Mouse (Mus musculus) limb, embryonic 14.5 days (tissue): ENCODE measurements around the gene Rgs12. TPM values are rescaled to one million over a fixed set of nuclear protein-coding genes. Genes with fewer than 3 reads are reported as not detected.

ENCODE experiments used
- ATAC-seq: fragments of 200-750 bp; cut with Nextera tagmentation; 2 replicates; pipeline ENCODE4 v1.8.0; 2017; ENCODE audit warnings: low read depth, moderate number of reproducible peaks, moderate TSS enrichment; ENCODE audit not compliant: low FRiP score
- DNase-seq: peaks from one replicate; pipeline ENCODE4 v3.0.0-alpha.2; 2015; ENCODE audit warnings: low spot score
- H3K27ac ChIP-seq: fragments of 300-500 bp; sonication (generic); replicated peaks from 2 replicates; pipeline ENCODE4 v1.5.1; 2014; ENCODE audit warnings: low read depth, mild to moderate bottlenecking, low read length, moderate library complexity, mixed read lengths
- H3K27me3 ChIP-seq: fragments of 300-500 bp; sonication (generic); 2 replicates; pipeline ENCODE4 v1.6.1; 2014; ENCODE audit warnings: low read length, mixed read lengths; ENCODE audit not compliant: control insufficient read depth, insufficient read depth
- H3K36me3 ChIP-seq: fragments of 300-500 bp; sonication (generic); 2 replicates; pipeline ENCODE4 v1.6.1; 2014; ENCODE audit warnings: mild to moderate bottlenecking, low read length, moderate library complexity, mixed read lengths; ENCODE audit not compliant: control insufficient read depth, insufficient read depth
- H3K4me1 ChIP-seq: fragments of 300-500 bp; sonication (generic); 2 replicates; pipeline ENCODE4 v1.6.1; 2014; ENCODE audit warnings: antibody characterized with exemption, low read length, mixed read lengths; ENCODE audit not compliant: control insufficient read depth, insufficient read depth
- H3K4me2 ChIP-seq: fragments of 300-500 bp; sonication (generic); replicated peaks from 2 replicates; pipeline ENCODE4 v1.6.1; 2014; ENCODE audit warnings: low read depth, mild to moderate bottlenecking, low read length, moderate library complexity; ENCODE audit not compliant: severe bottlenecking
- H3K4me3 ChIP-seq: fragments of 300-500 bp; sonication (generic); replicated peaks from 2 replicates; pipeline ENCODE4 v1.5.1; 2014; ENCODE audit warnings: low read length
- H3K9ac ChIP-seq: fragments of 300-500 bp; sonication (generic); 2 replicates; pipeline ENCODE4 v1.6.1; 2014; ENCODE audit warnings: mild to moderate bottlenecking, low read depth, low read length, moderate library complexity; ENCODE audit not compliant: severe bottlenecking
- H3K9me3 ChIP-seq: fragments of 300-500 bp; sonication (generic); 2 replicates; pipeline ENCODE4 v1.6.1; 2016; ENCODE audit warnings: low read length; ENCODE audit not compliant: control insufficient read depth
- POLR2A ChIP-seq: fragments of 200-500 bp; IDR thresholded peaks from 2 replicates; pipeline ENCODE4 v1.8.0; 2012; ENCODE audit warnings: inconsistent platforms, mild to moderate bottlenecking, moderate library complexity, borderline replicate concordance; ENCODE audit not compliant: insufficient read depth, insufficient read length; ENCODE audit errors: extremely low read depth
- WGBS: fragments of 180-500 bp; shearing (Covaris S2); extraction: QIAGEN DNeasy Blood & Tissue Kit; methylation state at CpG from one replicate; pipeline ENCODE4 v1.1.7; 2014; 5-methylcytosine and 5-hydroxymethylcytosine counted together
- polyA plus RNA-seq, 2 experiments: library from polyadenylated mRNA; depleted of rRNA in 1 of 2; stranded (reverse) in 1 of 2; unstranded in 1 of 2; fragments of >200 nt; fragmentation: Nextera tagmentation in 1 of 2; extraction: Ambion mirVana in 1 of 2; gene quantifications; 2 replicates each; pipeline versions ENCODE4 v1.2.1 to v1.2.3; 2012 to 2014

The Rgs12 gene
- polyA plus RNA-seq, 2 experiments = 32.6 to 40.4 TPM

DNA sequence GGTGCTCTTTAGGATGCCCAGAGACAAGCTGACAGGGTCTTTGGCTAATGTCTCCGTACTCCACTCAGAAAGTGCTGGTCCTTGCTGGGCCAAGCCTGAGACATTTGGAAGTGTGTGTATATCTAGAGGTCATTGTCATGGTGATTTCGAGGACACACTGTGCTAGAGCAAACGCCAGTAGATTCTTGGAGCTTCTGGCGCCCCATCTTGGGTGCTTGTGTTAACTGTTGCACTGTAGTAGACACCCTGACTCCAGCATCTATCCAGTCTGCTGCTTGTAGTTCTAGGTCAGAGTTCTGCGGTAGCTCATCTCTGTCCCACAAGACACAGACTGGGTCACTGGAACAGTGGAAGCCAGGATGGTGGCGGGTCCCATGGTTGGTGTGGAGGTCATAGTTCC is 122.6 kb downstream of the Rgs12 start:
- ATAC-seq (no peak), DNase-seq (no peak)
- H3K27me3 ChIP-seq = no peaks in the 10 kb centered on the region
- no peak for TF ChIP-seq POLR2A
- no peaks in the 10 kb centered on the region for H3K36me3 ChIP-seq
- WGBS = 85% methylated on average over 6 of the region's 6 CpGs
- no peak overlapping the region for H3K4me3 ChIP-seq
- no peak overlapping the region for H3K27ac ChIP-seq
- H3K9me3 ChIP-seq = no peaks in the 10 kb centered on the region
- H3K9ac ChIP-seq = no peak overlapping the region
- no peaks in the 10 kb centered on the region for H3K4me1 ChIP-seq
- H3K4me2 ChIP-seq = no peak overlapping the region

DNA sequence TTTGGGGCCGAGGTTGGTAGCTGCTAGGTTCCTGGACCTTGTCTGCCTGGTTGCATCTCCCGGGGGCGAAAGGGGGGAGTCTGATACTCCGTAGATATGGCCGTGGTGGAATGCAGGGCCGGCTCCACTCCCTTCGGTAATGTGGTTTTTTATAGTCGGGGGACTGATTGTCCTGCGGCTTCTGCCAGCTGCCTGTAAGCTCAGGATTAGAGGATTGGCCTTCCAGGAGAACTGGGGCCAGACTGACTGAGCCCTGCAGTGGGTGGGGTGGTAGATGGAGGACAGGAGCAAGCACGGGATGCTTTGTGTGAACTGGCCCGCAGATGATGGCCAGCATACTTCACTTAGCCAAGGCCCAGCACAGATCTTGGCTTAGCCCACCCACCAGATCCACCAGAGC is 124.0 kb downstream of the Rgs12 start:
- no peak for ATAC-seq
- H3K4me3 ChIP-seq = no peak overlapping the region
- no peak overlapping the region for H3K4me2 ChIP-seq
- H3K4me1 ChIP-seq = no peaks in the 10 kb centered on the region
- no peak for TF ChIP-seq POLR2A
- no peaks in the 10 kb centered on the region for H3K36me3 ChIP-seq
- no peak overlapping the region for H3K9ac ChIP-seq
- 66% methylated on average over 11 of the region's 11 CpGs for WGBS
- no peaks in the 10 kb centered on the region for H3K9me3 ChIP-seq
- no peaks in the 10 kb centered on the region for H3K27me3 ChIP-seq
- DNase-seq = no peak
- no peak overlapping the region for H3K27ac ChIP-seq

DNA sequence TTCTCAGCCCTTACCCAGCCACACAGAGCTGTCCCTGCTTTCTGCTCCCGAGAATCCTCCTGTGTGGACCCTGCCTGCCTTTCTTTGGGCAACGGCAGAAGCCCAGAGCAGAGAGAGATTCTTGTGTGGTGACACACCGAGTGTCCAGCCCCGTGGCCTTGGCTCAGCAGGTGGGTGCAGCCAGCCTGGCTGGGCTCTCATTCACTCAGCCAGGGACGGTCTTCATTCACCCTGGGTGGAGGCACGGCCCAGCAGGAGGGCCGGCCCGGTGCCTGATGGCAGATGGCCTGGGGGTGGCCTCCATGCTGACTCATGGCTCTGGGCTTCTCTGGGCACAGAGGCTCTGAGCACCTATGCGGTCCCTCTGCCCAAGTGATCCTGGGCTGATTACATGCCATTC is 124.7 kb downstream of the Rgs12 start:
- TF ChIP-seq POLR2A = no peak
- Histone ChIP-seq H3K9ac (no peak overlapping the region), H3K4me1 (no peaks in the 10 kb centered on the region), H3K27me3 (0 out of 2 replicates have a peak, but pooled peaks cover under 1% of the 10 kb centered on the region), H3K27ac (no peak overlapping the region), H3K4me2 (no peak overlapping the region), H3K36me3 (no peaks in the 10 kb centered on the region), H3K4me3 (no peak overlapping the region), H3K9me3 (no peaks in the 10 kb centered on the region)
- WGBS = 77% methylated on average over 9 of the region's 9 CpGs
- no peak for ATAC-seq
- DNase-seq = no peak

DNA sequence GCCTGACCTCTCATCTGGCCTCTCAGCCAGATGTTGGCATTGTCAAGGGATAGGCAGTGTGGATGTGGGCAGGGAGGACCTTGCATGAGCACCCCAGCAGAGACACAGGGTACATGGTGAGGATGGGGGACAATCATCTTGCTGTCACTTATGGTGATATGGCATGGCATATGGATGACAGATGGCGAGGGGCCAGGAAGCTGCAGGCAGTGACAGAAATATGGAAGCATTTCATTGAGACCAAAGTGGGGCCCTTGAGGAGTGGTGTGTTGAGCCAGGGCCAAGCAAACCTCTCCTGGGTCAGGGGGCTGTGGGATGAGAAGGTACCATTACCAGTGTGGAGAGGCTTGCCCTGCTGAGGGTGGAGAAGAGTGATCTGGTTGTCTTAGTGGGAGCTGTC is 127.1 kb downstream of the Rgs12 start:
- no peaks in the 10 kb centered on the region for H3K4me1 ChIP-seq
- 80% methylated on average over 1 of the region's 1 CpGs for WGBS
- TF ChIP-seq POLR2A = no peak
- no peaks in the 10 kb centered on the region for H3K9me3 ChIP-seq
- no peak overlapping the region for H3K4me2 ChIP-seq
- DNase-seq = no peak
- no peak overlapping the region for H3K4me3 ChIP-seq
- H3K36me3 ChIP-seq = no peaks in the 10 kb centered on the region
- no peak overlapping the region for H3K27ac ChIP-seq
- ATAC-seq = no peak
- 0 out of 2 replicates have a peak, but pooled peaks cover 8% of the 10 kb centered on the region for H3K27me3 ChIP-seq
- H3K9ac ChIP-seq = no peak overlapping the region

DNA sequence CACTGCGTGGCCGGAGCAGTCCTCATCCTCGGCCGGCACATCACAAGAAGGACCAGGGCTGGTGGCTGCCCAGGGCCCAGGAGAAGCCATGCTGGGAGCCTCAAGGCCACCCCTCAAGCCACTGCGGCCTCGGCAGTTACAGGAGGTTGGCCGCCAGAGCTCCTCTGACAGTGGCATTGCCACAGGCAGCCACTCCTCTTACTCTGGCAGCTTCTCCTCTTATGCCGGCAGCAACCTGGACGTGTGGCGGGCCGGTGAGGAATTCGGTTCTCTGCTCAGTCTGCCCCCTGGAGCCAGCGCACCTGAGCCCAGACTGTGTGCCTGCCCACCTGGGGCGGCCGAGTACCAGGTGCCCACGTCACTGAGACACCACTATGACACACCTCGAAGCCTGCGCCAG is 129.9 kb downstream of the Rgs12 start:
- Histone ChIP-seq H3K4me2 (no peak overlapping the region), H3K27ac (no peak overlapping the region), H3K4me3 (no peak overlapping the region), H3K27me3 (0 out of 2 replicates have a peak, but pooled peaks cover 8% of the 10 kb centered on the region), H3K36me3 (no peaks in the 10 kb centered on the region), H3K9ac (no peak overlapping the region), H3K9me3 (no peaks in the 10 kb centered on the region), H3K4me1 (no peaks in the 10 kb centered on the region)
- DNase-seq (no peak), ATAC-seq (no peak)
- 42% methylated on average over 18 of the region's 18 CpGs for WGBS
- no peak for TF ChIP-seq POLR2A

DNA sequence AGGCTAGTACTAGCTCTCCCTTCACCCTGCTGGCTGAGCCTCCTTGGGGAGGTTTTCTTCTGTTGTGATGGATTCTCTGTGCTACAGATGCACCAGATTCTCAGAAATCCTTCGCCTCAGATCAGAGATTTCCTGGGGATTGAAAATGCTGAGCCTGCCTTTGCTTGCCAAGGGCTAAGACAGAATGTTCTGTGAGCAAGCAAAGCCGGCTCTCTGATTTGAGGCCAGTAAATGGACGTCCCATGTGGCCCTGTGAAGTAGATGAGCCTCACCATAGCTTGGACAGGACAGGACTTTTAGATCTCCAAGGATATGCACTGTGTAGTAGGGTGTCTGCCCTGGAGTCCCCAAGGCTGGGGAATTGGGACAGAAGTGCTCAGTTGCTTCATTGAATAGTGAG is 135.7 kb downstream of the Rgs12 start:
- no peak for TF ChIP-seq POLR2A
- Histone ChIP-seq H3K4me3 (no peak overlapping the region), H3K9me3 (no peaks in the 10 kb centered on the region), H3K4me1 (no peaks in the 10 kb centered on the region), H3K4me2 (no peak overlapping the region), H3K9ac (no peak overlapping the region), H3K36me3 (no peaks in the 10 kb centered on the region), H3K27me3 (no peaks in the 10 kb centered on the region), H3K27ac (no peak overlapping the region)
- no peak for DNase-seq
- no peak for ATAC-seq
- 69% methylated on average over 3 of the region's 3 CpGs for WGBS
